Comparison of ENCODE assay signal across 11 mouse cellular contexts in genomic region chr9:118992586-118992955, GRCm38 (mm10).
"Had no signal": no experiment of that assay in that cellular context is flagged by ENCODE, and none has a peak within 500 bp of the region (broad histone marks: within the 10 kb centered on the region; RNA-seq: fewer than 3 reads in every experiment).

No protein-coding gene starts in this region.

- DNase-seq: kidney, adult 18-20 months; kidney, postnatal 10 days; kidney, postnatal 4 days; liver, embryonic 13.5 days; lung, adult 18-20 months; midbrain, embryonic 14.5 days; right cerebral cortex, adult 18-20 months had no signal

- H3K27me3 ChIP-seq: limb, embryonic 15.5 days; liver, embryonic 13.5 days; neural tube, embryonic 15.5 days had no signal

- H3K36me3 ChIP-seq: limb, embryonic 15.5 days; liver, embryonic 13.5 days; midbrain, embryonic 10.5 days; neural tube, embryonic 15.5 days had no signal

- H3K9ac ChIP-seq: limb, embryonic 15.5 days; liver, embryonic 13.5 days; neural tube, embryonic 15.5 days had no signal

- H3K4me3 ChIP-seq: limb, embryonic 15.5 days; liver, embryonic 13.5 days; midbrain, embryonic 10.5 days; myocyte; neural tube, embryonic 15.5 days had no signal

- H3K9me3 ChIP-seq: limb, embryonic 15.5 days; liver, embryonic 13.5 days; midbrain, embryonic 10.5 days; neural tube, embryonic 15.5 days had no signal

- H3K4me2 ChIP-seq: limb, embryonic 15.5 days; liver, embryonic 13.5 days; neural tube, embryonic 15.5 days had no signal

- H3K27ac ChIP-seq: liver, embryonic 13.5 days; midbrain, embryonic 10.5 days; neural tube, embryonic 15.5 days had no signal
